Mouse (Mus musculus) adrenal gland, postnatal 0 days (tissue): ENCODE measurements around the gene Rbm26. TPM values are rescaled to one million over a fixed set of nuclear protein-coding genes. Genes with fewer than 3 reads are reported as not detected.

Experiments
- polyA plus RNA-seq: library from polyadenylated mRNA; unstranded; fragments of >200 nt; fragmentation: Nextera tagmentation; extraction: Ambion mirVana; gene quantifications from 2 replicates; pipeline ENCODE4 v1.2.1, GENCODE M21; 2015

Rbm26 gene
- polyA plus RNA-seq: 16.3 and 23.7 TPM in 2 replicates

GRCm38 (mm10) chr14:105177238-105177693 lies at the start of gene Rbm26:
Gene Rbm26 (minus strand): TSS chr14:105177327.

Other genes starting within 250 kb of the Rbm26 start
- 59.2 and 74.9 TPM in 2 replicates for gene Ndfip2, start 81.2 kb upstream of the Rbm26 start, polyA plus RNA-seq